Mouse (Mus musculus): Measurements from ENCODE around the gene BC051142.
"Not testable (repeated sequence)": the region's sequence is repeated elsewhere in the genome, so short reads cannot be mapped to it uniquely, and the experiment has no call there.

The BC051142 gene

DNA sequence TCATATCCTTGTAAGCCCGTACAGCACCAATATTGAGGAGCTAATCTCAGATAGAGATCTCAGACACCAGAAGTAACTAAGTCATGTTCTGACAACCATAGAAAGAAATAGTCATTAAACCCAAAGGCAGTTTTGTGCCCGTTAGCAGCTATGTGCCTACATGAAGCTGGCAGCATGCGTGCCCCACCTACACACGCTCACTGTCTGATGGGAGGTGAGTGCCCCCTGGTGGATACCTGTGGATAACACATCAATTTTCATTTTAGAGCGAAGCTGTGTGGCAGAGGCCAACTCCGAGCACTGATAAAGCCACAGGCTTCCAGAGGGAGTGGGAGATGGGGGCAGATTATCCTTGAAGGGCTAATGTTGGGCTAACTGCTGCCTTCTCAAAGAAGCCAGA lies 12.5 kb downstream of the BC051142 start:
- peak; percentile 60 for DNase-seq

GRCm38 (mm10) chr17:34420014-34420413 lies 21.4 kb downstream of the BC051142 start:
- no peak for DNase-seq

DNA sequence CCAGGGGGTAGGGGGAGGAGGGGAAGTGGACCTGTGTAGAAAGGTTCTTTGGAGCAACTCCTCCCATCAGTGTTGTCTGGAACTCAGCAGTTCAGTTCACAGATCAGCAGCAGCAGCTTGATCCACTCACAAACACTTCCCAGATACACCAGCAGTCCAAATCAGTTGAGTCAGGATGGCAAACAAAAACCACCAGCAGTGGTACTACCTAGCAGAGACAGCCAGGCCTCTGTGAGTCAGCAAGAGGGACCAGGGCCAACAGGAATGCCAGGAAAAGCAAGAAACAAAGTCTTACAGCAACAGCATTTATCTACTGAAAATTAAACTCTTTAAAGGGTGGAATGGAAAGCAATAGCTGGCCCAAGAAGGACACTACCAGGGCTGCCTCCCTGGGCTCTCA lies 29.0 kb downstream of the BC051142 start:
- DNase-seq: no peak

- DNase-seq: no peak
These were observed 38.5 kb downstream of the BC051142 start for GRCm38 (mm10) chr17:34437120-34437519.

GRCm38 (mm10) chr17:34437606-34438005 lies 39.0 kb downstream of the BC051142 start:
- DNase-seq: no peak

GRCm38 (mm10) chr17:34438588-34438987 lies 40.0 kb downstream of the BC051142 start:
- no peak for DNase-seq

GRCm38 (mm10) chr17:34439795-34440194 lies 41.2 kb downstream of the BC051142 start:
- no peak for DNase-seq

- DNase-seq: no peak
These were observed 43.4 kb downstream of the BC051142 start for GRCm38 (mm10) chr17:34441990-34442389.

GRCm38 (mm10) chr17:34448473-34449041 lies 49.9 kb downstream of the BC051142 start:
- DNase-seq: peak; percentile 25

DNA sequence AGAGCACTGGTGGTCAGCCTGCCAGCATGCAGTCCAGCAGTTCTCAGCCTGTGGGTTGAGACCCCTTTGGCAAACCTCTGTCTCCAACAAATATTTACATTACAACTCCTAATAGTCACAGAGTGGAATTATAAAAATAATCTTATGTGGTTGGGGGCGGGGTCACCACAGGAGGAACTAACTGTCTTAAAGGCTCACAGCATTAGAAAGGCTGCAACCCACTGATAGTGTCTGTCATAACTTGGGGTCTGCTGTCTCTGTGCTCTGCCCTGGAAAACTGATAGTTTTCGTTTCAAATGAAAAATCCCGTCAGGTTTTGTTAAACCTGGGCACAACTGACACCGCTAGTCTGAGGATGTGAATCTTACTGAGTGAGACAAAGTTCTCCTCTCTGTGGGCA lies 59.0 kb downstream of the BC051142 start:
- DNase-seq: peak; percentile 30

GRCm38 (mm10) chr17:34459255-34459654 lies 60.6 kb downstream of the BC051142 start:
- DNase-seq: no peak

- not testable (repeated sequence) for DNase-seq
These were observed 67.3 kb downstream of the BC051142 start for GRCm38 (mm10) chr17:34465906-34466305.

DNA sequence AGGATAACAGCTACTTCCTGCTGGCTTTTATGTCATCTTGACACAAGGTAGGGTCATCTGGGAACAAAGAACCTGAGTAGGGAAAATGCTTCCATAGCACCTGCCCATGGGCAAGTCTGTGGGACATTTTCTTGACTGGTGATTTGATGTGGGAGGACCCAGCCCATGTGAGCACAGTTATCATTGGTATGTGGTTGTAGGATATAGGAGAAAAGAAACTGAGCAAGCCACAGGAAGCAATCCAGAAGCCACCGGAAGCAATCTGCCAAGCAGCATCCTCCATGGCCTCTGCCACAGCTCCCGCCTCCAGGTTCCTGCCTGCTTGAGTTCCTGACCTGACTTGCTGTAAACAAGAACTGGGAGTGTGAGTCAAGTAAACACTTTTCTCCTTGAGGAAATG lies 71.9 kb downstream of the BC051142 start:
- no peak for DNase-seq

GRCm38 (mm10) chr17:34475060-34475459 lies 76.4 kb downstream of the BC051142 start:
- DNase-seq: no peak

DNA sequence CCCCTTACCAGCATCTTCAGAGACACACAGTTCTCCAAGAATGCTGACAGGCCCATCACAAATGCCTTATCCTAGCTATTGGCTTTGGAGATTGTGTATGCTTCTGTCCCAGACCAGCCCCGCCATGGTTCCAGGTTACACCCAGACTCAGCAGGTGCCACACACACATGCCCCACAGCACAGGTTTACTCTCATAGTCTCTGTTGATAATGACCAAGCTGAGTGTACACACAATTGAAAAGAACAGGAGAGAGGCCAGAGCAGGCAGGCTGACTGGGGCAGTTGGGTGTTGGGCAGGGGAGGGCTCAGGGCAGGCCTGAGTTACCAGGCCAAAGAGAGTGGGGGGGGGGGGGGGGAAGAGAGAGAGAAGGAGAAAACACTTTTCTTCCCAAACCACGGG lies 77.8 kb downstream of the BC051142 start:
- DNase-seq: no peak

- not testable (repeated sequence) for DNase-seq
These were observed 78.8 kb downstream of the BC051142 start, which contains the start of gene Btnl4 for GRCm38 (mm10) chr17:34477238-34478013. Btnl4 (minus strand) TSS chr17:34477318.

DNA sequence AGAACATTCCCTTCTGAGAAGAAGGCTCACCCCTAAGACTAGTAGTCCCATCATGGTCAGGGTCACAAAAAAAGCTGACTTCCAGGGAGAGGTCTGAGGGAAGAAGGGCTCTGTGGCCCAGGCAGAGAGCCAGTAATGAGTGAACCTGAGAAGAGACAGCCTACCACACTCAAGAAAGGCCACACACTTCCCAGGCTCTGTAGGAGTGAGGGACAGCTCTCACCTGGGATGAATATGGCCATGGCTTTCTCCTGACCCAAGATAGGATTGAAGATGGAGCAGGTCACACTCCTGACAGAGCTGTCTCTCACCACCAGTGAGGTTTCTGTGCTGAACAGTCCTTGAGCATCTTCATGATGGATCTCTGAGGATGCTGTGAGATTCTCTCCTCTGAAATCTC lies 94.2 kb downstream of the BC051142 start:
- no peak for DNase-seq

DNA sequence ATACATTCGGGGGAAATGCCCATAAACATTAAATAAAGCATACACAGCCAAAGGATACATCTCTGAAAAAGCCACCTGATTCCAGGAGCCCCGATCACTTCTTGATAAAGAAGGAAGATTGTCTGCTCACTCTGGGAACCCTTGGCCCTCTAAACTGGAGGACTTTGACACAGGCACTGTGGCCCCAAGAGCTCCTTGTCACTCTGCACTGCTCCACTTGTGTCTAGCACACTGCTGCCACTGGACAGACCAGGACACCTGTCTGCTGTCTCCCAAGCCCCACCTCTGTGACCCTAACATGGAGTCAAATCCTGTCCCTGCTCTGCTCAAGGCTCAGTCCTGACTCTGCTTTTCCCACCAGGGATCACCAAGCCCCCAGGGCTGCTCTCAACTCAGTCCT lies 96.5 kb downstream of the BC051142 start:
- DNase-seq: not testable (repeated sequence)

- DNase-seq: no peak
These were observed 97.9 kb downstream of the BC051142 start for GRCm38 (mm10) chr17:34496539-34496938.

- not testable (repeated sequence) for DNase-seq
These were observed 98.7 kb downstream of the BC051142 start for GRCm38 (mm10) chr17:34497319-34497718.

- not testable (repeated sequence) for DNase-seq
These were observed 99.1 kb downstream of the BC051142 start for GRCm38 (mm10) chr17:34497726-34498125.

DNA sequence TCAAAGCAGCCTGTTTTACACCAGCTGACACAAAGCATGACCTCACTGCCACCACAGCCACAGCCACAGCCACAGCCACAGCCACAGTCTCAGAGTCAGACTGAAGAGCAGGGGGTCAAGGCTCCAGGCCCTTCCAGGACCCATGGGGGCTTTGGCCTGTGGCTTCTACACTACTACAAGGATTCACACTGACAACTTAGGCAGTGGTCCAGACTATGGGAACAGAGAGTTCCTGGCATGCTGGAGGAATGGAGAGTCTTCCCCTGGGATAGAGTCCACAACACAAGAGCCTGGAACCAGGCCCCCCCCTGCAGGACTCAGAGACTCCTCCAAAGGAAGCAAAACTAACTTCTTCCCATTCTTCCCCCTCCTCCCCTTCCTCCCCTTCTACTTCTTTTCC lies 109.0 kb downstream of the BC051142 start:
- DNase-seq: no peak

Data from liver (tissue).